In genomic region chr12:86832551-86833182, GRCm38 (mm10) we compare ENCODE assay signal across 8 mouse cellular contexts. TPM values are rescaled to one million over a fixed set of nuclear protein-coding genes. Genes with fewer than 3 reads are reported as not detected.
A peak's percentile ranks its signal among the peaks of the same experiment; 100 is the strongest.
DNase-seq lines count a peak whose midpoint lies in the region; ATAC-seq and TF ChIP-seq lines count a peak whose summit lies in the region.

No protein-coding gene starts in this region.

- 59% methylated on average over 11 of the region's 11 CpGs for WGBS in embryonic facial prominence, embryonic 12.5 days
- WGBS in hindbrain, embryonic 15.5 days = 59% methylated on average over 11 of the region's 11 CpGs
- WGBS in midbrain, embryonic 13.5 days = 66% methylated on average over 11 of the region's 11 CpGs

- peaks cover 34% of the 10 kb centered on the region for H3K4me1 ChIP-seq in embryonic facial prominence, embryonic 12.5 days
- H3K4me1 ChIP-seq in hindbrain, embryonic 15.5 days (replicated peaks) = peaks cover 39% of the 10 kb centered on the region
- peaks cover 46% of the 10 kb centered on the region for H3K4me1 ChIP-seq in midbrain, embryonic 13.5 days (replicated peaks)

- no peaks in the 10 kb centered on the region for H3K36me3 ChIP-seq in embryonic facial prominence, embryonic 12.5 days
- H3K36me3 ChIP-seq in hindbrain, embryonic 15.5 days = no peaks in the 10 kb centered on the region
- no peaks in the 10 kb centered on the region for H3K36me3 ChIP-seq in midbrain, embryonic 13.5 days

- H3K27me3 ChIP-seq in embryonic facial prominence, embryonic 12.5 days = no peaks in the 10 kb centered on the region
- no peaks in the 10 kb centered on the region for H3K27me3 ChIP-seq in hindbrain, embryonic 15.5 days
- H3K27me3 ChIP-seq in midbrain, embryonic 13.5 days = no peaks in the 10 kb centered on the region; the same call in 1 of the 2 replicates

- no peak for TF ChIP-seq CTCF in left cerebral cortex, adult 2 months (IDR thresholded peaks at IDR 0.05)

- intact Hi-C loops in left cerebral cortex, adult 2 months (cut with DNase I) = no loop called here

- peak overlapping the region; percentile 35; the same call in 1 of the 2 replicates for H3K4me2 ChIP-seq in embryonic facial prominence, embryonic 12.5 days (replicated peaks)
- H3K4me2 ChIP-seq in hindbrain, embryonic 15.5 days = peak overlapping the region; percentile 46; the same call in 1 of the 2 replicates
- peak overlapping the region; percentile 46 for H3K4me2 ChIP-seq in midbrain, embryonic 13.5 days (replicated peaks)

- H3K27ac ChIP-seq in left cerebral cortex, adult 2 months = peak overlapping the region; percentile 54; the same call in 1 of the 2 replicates
- peak overlapping the region; percentile 69 for H3K27ac ChIP-seq in embryonic facial prominence, embryonic 12.5 days
- peak overlapping the region; percentile 71 for H3K27ac ChIP-seq in hindbrain, embryonic 15.5 days (replicated peaks)
- peak overlapping the region; percentile 75 for H3K27ac ChIP-seq in midbrain, embryonic 13.5 days

- H3K4me3 ChIP-seq in left cerebral cortex, adult 2 months = no peak overlapping the region
- H3K4me3 ChIP-seq in embryonic facial prominence, embryonic 12.5 days = no peak overlapping the region
- H3K4me3 ChIP-seq in hindbrain, embryonic 15.5 days = no peak overlapping the region
- H3K4me3 ChIP-seq in midbrain, embryonic 13.5 days (replicated peaks) = no peak overlapping the region

- peak overlapping the region; percentile 21; the same call in 1 of the 2 replicates for H3K9ac ChIP-seq in embryonic facial prominence, embryonic 12.5 days
- H3K9ac ChIP-seq in hindbrain, embryonic 15.5 days = 0 out of 2 replicates have a peak overlapping the region, but pooled peaks have one; percentile 8
- H3K9ac ChIP-seq in midbrain, embryonic 13.5 days (replicated peaks) = peak overlapping the region; percentile 59

- no peaks in the 10 kb centered on the region for H3K9me3 ChIP-seq in embryonic facial prominence, embryonic 12.5 days
- no peaks in the 10 kb centered on the region for H3K9me3 ChIP-seq in hindbrain, embryonic 15.5 days
- H3K9me3 ChIP-seq in midbrain, embryonic 13.5 days = no peaks in the 10 kb centered on the region

- DNase-seq in left cerebral cortex, adult 2 months (ENCODE audit: extremely low spot score in 1 of 2, low spot score in 2 of 2) = no peak
- no peak for DNase-seq in left cerebral cortex, adult 9 months (ENCODE audit: low spot score in 2 of 2)
- DNase-seq in testis, postnatal 14 days (ENCODE audit: low spot score) = no peak
- DNase-seq in adrenal gland, postnatal 10 days = no peak
- no peak for DNase-seq in cerebellum, postnatal 14 days

- ATAC-seq in embryonic facial prominence, embryonic 12.5 days (ENCODE audit: insufficient number of reproducible peaks, insufficient read depth, low FRiP score, low TSS enrichment) = no peak
- ATAC-seq in hindbrain, embryonic 15.5 days (ENCODE audit: low FRiP score, low read depth) = 0 out of 2 replicates have a peak, but pooled peaks have one; percentile 6
- ATAC-seq in midbrain, embryonic 13.5 days = peak; percentile 7

RNA-seq across cellular contexts. Expression of gene Irf2bpl, which starts 51.9 kb away (rescaled TPM):
- total RNA-seq in left cerebral cortex, adult 2 months (2021) = 10 to 100 TPM; 74.3 to 80.8 TPM
- polyA plus RNA-seq in embryonic facial prominence, embryonic 12.5 days (2016; fragmentation: Nextera tagmentation; extraction: Ambion mirVana) = 53.9 and 59.2 TPM in 2 replicates
- 72.9 and 87.3 TPM in 2 replicates for polyA plus RNA-seq in hindbrain, embryonic 15.5 days (2015; fragmentation: Nextera tagmentation; extraction: Ambion mirVana)
- 65.3 and 75.5 TPM in 2 replicates for polyA plus RNA-seq in midbrain, embryonic 13.5 days (2015; fragmentation: Nextera tagmentation; extraction: Ambion mirVana)
- 10 to 100 TPM; 39.7 to 53.2 TPM for total RNA-seq in adrenal gland, postnatal 10 days (2021)

Comparison
In these comparisons a context has a peak if more than half of its experiments do, and no peak if none do; other contexts are left out.
1. H3K9ac ChIP-seq: peak in every context shown above with its lines; median percentile 59 in midbrain, embryonic 13.5 days; 21 in embryonic facial prominence, embryonic 12.5 days; 8 in hindbrain, embryonic 15.5 days.